Mouse (Mus musculus): ENCODE measurements around the gene Cdc42ep4. TPM values are rescaled to one million over a fixed set of nuclear protein-coding genes. Genes with fewer than 3 reads are reported as not detected.

The Cdc42ep4 gene
- polyA plus RNA-seq, 1 experiment from 2014 or later, result 119 TPM

GRCm38 (mm10) chr11:113774773-113775172 lies 23.1 kb upstream of the Cdc42ep4 start:
- WGBS, result 89% methylated on average over 3 of the region's 3 CpGs
- no peak overlapping the region for H3K9ac ChIP-seq
- ATAC-seq (ENCODE audit: insufficient number of reproducible peaks, insufficient read depth, low FRiP score, low TSS enrichment, low read depth), result no peak
- peaks cover 41% of the 10 kb centered on the region for H3K4me1 ChIP-seq
- H3K36me3 ChIP-seq, result no peaks in the 10 kb centered on the region
- H3K9me3 ChIP-seq, result no peaks in the 10 kb centered on the region
- H3K27me3 ChIP-seq, result no peaks in the 10 kb centered on the region
- no peak overlapping the region for H3K27ac ChIP-seq
- no peak overlapping the region for H3K4me3 ChIP-seq
- no peak overlapping the region for H3K4me2 ChIP-seq

DNA sequence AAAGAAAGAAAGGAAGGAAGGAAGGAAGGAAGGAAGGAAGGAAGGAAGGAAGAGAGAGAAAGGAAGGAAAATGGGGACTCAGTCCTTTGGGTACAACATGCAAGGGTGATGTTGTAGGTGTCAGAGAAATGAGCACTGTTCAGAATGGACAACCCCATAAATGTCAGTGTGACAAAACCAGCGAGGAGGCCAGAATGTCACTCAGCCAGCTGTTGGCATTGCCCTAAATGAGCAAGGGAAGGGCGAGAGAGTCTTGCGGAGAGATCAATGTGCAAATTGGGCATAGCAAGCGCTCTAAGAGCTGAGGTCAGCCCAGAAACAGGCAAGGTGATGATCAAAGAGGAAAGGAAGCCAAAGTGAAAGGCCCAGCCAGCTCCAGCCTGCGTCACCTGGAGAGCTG lies 21.5 kb upstream of the Cdc42ep4 start:
- no peak overlapping the region for H3K4me2 ChIP-seq
- 88% methylated on average over 5 of the region's 5 CpGs for WGBS
- H3K36me3 ChIP-seq, result no peaks in the 10 kb centered on the region

DNA sequence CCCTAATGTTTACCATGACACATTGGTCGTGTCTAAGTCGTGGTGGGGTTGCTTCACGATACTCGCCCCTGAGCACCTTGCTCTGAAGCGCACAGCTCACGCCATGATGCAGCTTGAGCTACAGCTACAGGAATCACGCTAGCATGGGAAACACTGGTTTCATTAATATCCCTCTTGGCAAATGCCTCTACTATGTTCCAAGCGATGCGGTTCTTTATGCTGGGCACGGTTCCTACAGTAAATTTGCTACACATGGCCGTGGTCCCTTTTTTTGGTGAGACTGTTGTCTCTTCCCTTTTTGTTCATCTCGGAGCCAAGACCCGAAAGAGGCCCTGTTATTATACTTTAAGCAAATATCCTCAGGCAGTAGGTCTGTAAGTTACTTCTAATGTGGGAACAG lies 19.5 kb upstream of the Cdc42ep4 start:
- H3K36me3 ChIP-seq, result no peaks in the 10 kb centered on the region
- H3K4me2 ChIP-seq, result peak overlapping the region; percentile 14; the same call in 1 of the 2 replicates
- no peak overlapping the region for H3K4me3 ChIP-seq
- H3K27ac ChIP-seq, result peak overlapping the region; percentile 86
- peaks cover 47% of the 10 kb centered on the region for H3K4me1 ChIP-seq
- H3K9me3 ChIP-seq, result no peaks in the 10 kb centered on the region
- WGBS, result 44% methylated on average over 13 of the region's 13 CpGs
- H3K27me3 ChIP-seq, result no peaks in the 10 kb centered on the region
- H3K9ac ChIP-seq, result no peak overlapping the region
- no peak for ATAC-seq (ENCODE audit: insufficient number of reproducible peaks, insufficient read depth, low FRiP score, low TSS enrichment, low read depth)

More for the DNA sequence above, 21.5 kb upstream of the Cdc42ep4 start:
- Histone ChIP-seq H3K9ac (no peak overlapping the region), H3K4me1 (peaks cover 41% of the 10 kb centered on the region), H3K9me3 (no peaks in the 10 kb centered on the region), H3K27me3 (no peaks in the 10 kb centered on the region), H3K4me3 (no peak overlapping the region), H3K27ac (no peak overlapping the region)
- ATAC-seq (ENCODE audit: insufficient number of reproducible peaks, insufficient read depth, low FRiP score, low TSS enrichment, low read depth), result no peak

DNA sequence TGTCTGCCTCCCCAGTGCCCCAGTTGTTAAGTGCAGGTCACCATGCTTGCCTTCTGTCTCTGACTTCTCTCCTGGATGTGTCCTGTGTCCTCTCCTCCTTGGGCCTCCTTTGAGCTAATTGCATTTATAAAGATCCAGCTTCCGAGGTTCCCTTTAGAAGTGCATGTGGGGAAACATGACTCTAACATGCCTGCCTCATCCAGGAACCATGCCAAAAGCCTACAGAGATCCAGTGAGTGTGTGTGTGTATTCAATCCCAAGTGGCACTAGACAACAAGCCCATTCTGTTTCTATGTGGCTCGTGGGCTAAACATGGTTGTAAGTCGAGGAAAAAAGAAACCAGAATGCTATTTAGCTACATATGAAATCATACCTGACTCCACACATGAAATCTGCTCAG lies 16.7 kb upstream of the Cdc42ep4 start:
- Histone ChIP-seq H3K9ac (no peak overlapping the region), H3K27me3 (no peaks in the 10 kb centered on the region), H3K4me1 (peaks cover 66% of the 10 kb centered on the region), H3K36me3 (no peaks in the 10 kb centered on the region), H3K27ac (peak overlapping the region; percentile 79), H3K4me3 (no peak overlapping the region), H3K4me2 (no peak overlapping the region), H3K9me3 (no peaks in the 10 kb centered on the region)
- 41% methylated on average over 3 of the region's 3 CpGs for WGBS
- ATAC-seq (ENCODE audit: insufficient number of reproducible peaks, insufficient read depth, low FRiP score, low TSS enrichment, low read depth), result no peak

- Histone ChIP-seq H3K9ac (no peak overlapping the region), H3K4me1 (peaks cover 75% of the 10 kb centered on the region), H3K27me3 (no peaks in the 10 kb centered on the region), H3K9me3 (no peaks in the 10 kb centered on the region), H3K4me2 (no peak overlapping the region), H3K27ac (peak overlapping the region; percentile 79), H3K4me3 (no peak overlapping the region), H3K36me3 (no peaks in the 10 kb centered on the region)
- WGBS, result 65% methylated on average over 8 of the region's 8 CpGs
- ATAC-seq (ENCODE audit: insufficient number of reproducible peaks, insufficient read depth, low FRiP score, low TSS enrichment, low read depth), result no peak
Measured at GRCm38 (mm10) chr11:113767285-113767684, 15.6 kb upstream of the Cdc42ep4 start.

DNA sequence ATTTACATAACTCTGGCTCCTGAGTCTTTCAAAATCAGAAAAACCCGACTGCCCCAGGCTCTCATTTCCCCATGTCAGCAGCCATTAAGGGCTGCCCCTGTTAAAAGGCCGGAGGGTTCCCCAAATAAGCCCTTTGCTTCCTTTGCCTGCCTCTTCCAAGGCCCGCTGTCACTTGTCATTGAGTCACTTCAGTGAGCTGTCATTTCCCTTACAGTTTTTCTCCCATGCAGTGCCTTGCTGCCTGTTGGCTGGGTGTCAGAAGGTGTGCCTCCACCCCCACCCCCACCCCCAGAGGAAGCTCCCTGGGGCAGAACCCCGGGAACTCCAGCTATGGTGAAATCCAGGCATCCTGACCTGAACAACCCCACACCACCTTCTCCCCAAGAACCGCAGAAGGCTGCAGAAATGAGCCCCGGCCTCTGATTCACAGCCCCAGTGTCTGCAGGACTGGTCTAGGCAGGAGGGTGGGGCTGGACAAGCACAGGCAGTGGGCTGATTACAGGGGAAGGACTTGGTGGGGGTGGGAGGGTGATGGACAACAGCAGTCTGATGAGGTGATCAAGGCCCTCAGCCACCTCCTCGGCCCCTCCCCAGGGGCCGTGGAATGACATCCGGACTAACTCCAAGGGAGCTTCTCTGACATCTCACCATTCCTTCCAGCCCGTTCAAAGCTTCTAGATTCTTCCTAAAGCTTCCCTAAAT lies 14.8 kb upstream of the Cdc42ep4 start:
- peaks cover 76% of the 10 kb centered on the region for H3K4me1 ChIP-seq
- H3K4me2 ChIP-seq, result no peak overlapping the region
- peak overlapping the region; percentile 39 for H3K27ac ChIP-seq
- no peak overlapping the region for H3K9ac ChIP-seq
- H3K27me3 ChIP-seq, result no peaks in the 10 kb centered on the region
- no peaks in the 10 kb centered on the region for H3K9me3 ChIP-seq
- WGBS, result 39% methylated on average over 10 of the region's 10 CpGs
- ATAC-seq (ENCODE audit: insufficient number of reproducible peaks, insufficient read depth, low FRiP score, low TSS enrichment, low read depth), result no peak
- H3K36me3 ChIP-seq, result no peaks in the 10 kb centered on the region
- no peak overlapping the region for H3K4me3 ChIP-seq

DNA sequence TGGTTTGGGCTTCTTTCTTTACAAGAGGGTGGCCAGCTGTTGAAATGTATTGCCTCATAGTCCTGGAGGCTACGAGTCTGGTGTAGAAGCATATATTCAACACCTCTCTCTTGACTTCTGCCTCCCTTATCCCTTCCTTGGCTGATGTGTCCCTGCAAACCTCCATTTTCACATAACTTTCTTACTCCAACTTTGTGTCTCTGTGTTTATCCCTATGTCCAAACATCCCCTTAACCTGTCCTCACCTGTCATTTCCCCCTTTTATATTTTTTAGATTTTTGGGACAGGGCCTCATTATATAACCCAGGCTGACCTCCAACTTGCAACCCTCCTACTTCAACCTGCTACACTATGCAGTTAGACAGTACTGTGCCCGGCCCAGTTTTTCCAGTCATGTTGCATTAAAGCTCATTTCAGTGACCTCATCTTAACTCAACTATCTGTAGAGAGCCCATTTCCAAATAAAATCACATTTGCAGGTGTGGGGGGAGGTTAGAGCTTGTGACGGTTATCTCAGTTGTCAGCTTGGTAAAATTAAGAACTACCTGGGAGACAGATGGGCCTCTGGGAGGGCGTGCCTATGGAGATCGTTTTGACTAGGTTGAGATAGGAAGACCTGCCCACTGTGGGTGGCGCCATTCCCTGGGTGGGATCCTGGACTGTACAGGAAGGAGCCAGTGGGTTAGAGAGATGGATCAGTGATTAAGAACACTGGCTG lies 12.6 kb upstream of the Cdc42ep4 start:
- no peak overlapping the region for H3K4me3 ChIP-seq
- H3K27me3 ChIP-seq, result no peaks in the 10 kb centered on the region
- H3K9me3 ChIP-seq, result no peaks in the 10 kb centered on the region
- H3K4me1 ChIP-seq, result peaks cover 63% of the 10 kb centered on the region
- no peak for ATAC-seq (ENCODE audit: insufficient number of reproducible peaks, insufficient read depth, low FRiP score, low TSS enrichment, low read depth)
- peak overlapping the region; percentile 43 for H3K4me2 ChIP-seq
- no peaks in the 10 kb centered on the region for H3K36me3 ChIP-seq
- 81% methylated on average over 6 of the region's 6 CpGs for WGBS
- H3K9ac ChIP-seq, result no peak overlapping the region
- peak overlapping the region; percentile 83 for H3K27ac ChIP-seq

- Histone ChIP-seq H3K4me3 (no peak overlapping the region), H3K27me3 (no peaks in the 10 kb centered on the region), H3K4me2 (peak overlapping the region; percentile 43), H3K4me1 (peaks cover 55% of the 10 kb centered on the region), H3K9ac (no peak overlapping the region), H3K36me3 (no peaks in the 10 kb centered on the region), H3K27ac (peak overlapping the region; percentile 83), H3K9me3 (no peaks in the 10 kb centered on the region)
- no peak for ATAC-seq (ENCODE audit: insufficient number of reproducible peaks, insufficient read depth, low FRiP score, low TSS enrichment, low read depth)
- WGBS, result 6% methylated on average over 5 of the region's 5 CpGs
Measured at GRCm38 (mm10) chr11:113763449-113763848, 11.8 kb upstream of the Cdc42ep4 start.

- peaks cover 43% of the 10 kb centered on the region for H3K4me1 ChIP-seq
- H3K27ac ChIP-seq, result no peak overlapping the region
- no peaks in the 10 kb centered on the region for H3K27me3 ChIP-seq
- no peaks in the 10 kb centered on the region for H3K9me3 ChIP-seq
- no peak for ATAC-seq (ENCODE audit: insufficient number of reproducible peaks, insufficient read depth, low FRiP score, low TSS enrichment, low read depth)
- H3K4me2 ChIP-seq, result no peak overlapping the region
- H3K9ac ChIP-seq, result no peak overlapping the region
- WGBS, result 80% methylated on average over 8 of the region's 8 CpGs
- no peaks in the 10 kb centered on the region for H3K36me3 ChIP-seq
- H3K4me3 ChIP-seq, result no peak overlapping the region
Measured at GRCm38 (mm10) chr11:113762136-113762797, 10.6 kb upstream of the Cdc42ep4 start.

DNA sequence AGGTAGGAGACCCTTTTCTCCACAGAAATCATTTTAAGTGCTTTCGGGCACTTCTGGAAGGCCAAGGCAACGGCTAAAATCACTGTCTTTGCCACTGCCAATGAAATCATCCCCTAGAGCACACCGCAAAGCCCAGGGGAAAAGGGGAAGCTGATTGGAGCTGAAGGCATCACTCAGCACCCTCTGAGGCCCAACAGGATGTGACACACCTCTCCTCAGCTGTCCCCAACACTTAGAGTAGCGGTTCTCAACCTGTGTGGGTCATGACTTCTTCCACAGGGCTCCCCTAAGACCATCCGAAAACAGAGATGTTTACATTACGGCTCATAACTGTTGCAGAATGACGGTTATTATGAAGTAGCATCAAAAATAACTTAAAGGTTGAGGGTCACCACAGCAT lies 10.0 kb upstream of the Cdc42ep4 start:
- ATAC-seq (ENCODE audit: insufficient number of reproducible peaks, insufficient read depth, low FRiP score, low TSS enrichment, low read depth), result no peak
- WGBS, result 83% methylated on average over 7 of the region's 7 CpGs
- H3K4me3 ChIP-seq, result no peak overlapping the region

GRCm38 (mm10) chr11:113760476-113760875 lies 8.8 kb upstream of the Cdc42ep4 start:
- no peaks in the 10 kb centered on the region for H3K9me3 ChIP-seq
- no peaks in the 10 kb centered on the region for H3K27me3 ChIP-seq
- no peaks in the 10 kb centered on the region for H3K36me3 ChIP-seq
- ATAC-seq (ENCODE audit: insufficient number of reproducible peaks, insufficient read depth, low FRiP score, low TSS enrichment, low read depth), result no peak
- H3K4me2 ChIP-seq, result no peak overlapping the region
- 71% methylated on average over 7 of the region's 7 CpGs for WGBS
- H3K9ac ChIP-seq, result no peak overlapping the region
- peak overlapping the region; percentile 28; the same call in 1 of the 2 replicates for H3K27ac ChIP-seq
- H3K4me1 ChIP-seq, result peaks cover 32% of the 10 kb centered on the region
- H3K4me3 ChIP-seq, result no peak overlapping the region

More for the DNA sequence above, 10.0 kb upstream of the Cdc42ep4 start:
- Histone ChIP-seq H3K27me3 (no peaks in the 10 kb centered on the region), H3K9me3 (no peaks in the 10 kb centered on the region), H3K27ac (no peak overlapping the region), H3K36me3 (no peaks in the 10 kb centered on the region), H3K4me1 (peaks cover 37% of the 10 kb centered on the region), H3K9ac (no peak overlapping the region), H3K4me2 (no peak overlapping the region)
